Mouse (Mus musculus): Measurements from ENCODE around the gene Sox1.

Sox1 gene

DNA sequence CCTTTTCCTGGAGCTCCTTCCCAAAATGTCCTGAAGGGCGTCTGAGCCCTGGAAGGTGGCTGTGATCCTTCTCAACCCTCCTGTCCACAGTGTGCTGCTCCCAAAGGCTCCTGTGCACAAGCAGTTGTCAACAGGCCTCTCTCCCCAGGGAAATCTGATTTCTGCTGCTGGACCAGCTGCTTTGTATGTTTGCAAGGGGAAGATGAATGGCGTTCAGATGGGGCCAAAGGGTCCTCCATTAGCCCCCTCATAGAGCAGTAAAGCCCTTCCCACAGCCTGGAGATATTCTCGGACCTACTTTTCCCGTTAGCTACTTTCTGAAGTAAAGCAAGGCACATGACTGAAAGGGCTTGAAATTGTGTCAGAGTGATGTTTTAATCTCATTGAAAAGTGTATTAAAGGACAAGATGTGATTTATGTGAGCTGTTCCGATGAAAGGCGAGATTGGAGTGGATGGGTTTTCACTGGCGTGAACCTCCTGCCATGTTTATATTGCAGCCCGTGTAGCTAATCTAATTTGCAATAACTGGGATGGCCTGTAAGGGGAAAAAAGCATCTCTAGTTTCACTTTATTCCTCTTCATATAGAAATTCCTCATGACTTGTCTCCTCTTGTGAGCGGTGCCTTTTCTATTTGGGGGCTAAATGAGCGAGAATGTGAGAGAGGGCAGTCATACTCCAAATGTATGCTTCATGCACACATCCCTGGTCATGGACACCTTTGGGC is 6.5 kb upstream of the Sox1 start:
- in situ Hi-C loops (cut with MboI; ENCODE audit: unreplicated experiment in 2 of 2): no loop called here

DNA sequence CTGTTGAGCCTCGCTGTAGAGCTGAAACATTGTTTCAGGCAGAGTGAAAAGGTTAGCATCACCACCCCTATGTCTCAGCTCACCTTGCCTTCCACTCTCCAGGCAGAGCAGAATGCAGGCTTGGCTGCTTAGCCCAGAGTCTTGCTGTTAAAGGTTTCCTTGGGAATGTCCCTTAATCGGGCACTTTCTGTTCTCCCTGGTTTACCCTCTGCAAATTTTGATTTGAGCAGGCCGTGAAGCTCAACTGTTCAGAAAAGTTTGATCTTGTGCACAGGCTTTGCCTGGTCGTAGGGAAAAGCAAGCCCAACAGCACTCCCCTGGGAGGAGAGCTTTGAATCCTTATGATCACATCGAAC is 6.0 kb upstream of the Sox1 start:
- in situ Hi-C loops (cut with MboI; ENCODE audit: unreplicated experiment in 2 of 2): no loop called here

DNA sequence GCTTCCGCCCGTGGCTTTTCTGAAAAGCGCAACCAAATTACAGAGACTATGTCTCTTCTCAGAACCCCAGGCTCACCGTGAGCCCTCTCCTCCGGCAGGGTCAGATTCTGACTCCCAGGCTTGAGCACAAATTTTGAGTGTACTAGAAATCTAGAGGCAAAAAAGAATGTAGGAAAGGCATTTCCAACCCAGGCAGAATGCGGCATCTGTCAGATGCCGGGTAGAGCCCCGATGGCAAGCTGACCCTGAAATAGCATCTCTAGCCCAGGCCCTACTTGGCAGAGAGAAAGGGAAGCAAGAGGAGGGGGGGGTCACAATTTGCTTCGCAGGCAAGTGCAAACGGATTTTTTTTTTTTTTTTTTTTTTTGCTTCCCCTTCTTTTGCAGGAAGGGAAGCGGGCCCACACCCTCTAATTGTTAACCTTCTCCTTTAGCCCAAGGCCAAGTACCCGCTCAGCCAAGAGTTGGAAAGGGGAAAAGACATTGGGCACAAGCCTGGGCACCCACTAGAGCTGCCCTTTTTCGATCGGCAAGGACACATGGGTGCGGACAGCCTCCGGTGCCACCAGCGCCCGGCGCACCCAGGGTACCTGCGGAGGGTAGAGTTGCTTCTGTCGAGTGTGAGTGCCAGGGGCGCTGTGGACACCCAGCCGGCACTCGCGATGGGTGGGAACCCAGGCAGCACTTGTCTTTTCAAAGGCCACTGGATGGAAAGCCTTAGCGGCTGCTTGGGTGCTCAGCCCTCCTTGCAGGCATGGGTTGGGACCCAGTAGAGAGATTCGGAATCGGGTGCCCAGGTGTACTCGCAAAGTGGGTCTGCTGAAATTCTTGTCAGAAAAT is 5.1 kb upstream of the Sox1 start:
- in situ Hi-C loops (cut with MboI; ENCODE audit: unreplicated experiment in 2 of 2): no loop called here

DNA sequence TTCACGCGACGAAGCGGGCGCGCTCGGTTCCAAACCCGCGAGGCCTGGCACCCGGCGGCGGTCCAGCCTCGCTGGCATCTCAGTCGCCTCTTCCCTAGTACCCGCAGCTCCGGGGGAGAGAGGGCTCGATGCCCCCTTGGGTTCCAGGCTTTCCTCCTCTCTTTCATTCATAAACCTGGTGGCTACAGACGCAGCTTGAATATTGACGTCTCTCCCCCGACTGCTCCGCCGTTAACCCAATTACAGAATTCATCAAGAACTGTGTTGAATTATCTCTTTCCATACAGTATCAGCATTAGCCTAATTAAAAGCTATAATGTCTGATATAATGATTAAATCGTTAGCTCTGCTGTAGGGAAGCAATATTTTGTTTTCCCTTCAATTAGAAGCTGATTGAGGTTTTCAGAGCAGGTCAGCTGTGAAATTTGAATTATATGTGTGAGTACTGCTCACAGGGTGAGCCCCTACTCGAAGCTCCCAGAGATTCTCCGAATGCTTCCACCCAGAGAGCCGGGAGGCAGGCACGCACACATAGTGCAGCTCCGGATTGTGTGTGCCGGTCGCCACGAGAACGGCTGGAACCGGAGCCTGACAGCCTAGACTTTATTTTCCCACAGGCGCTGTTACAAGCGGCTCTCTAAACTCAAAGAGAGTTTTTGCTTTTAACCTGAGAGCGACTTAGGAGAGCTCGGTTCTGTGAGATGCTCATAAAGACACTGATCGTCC is 4.3 kb upstream of the Sox1 start:
- in situ Hi-C loops (cut with MboI; ENCODE audit: unreplicated experiment in 2 of 2): no loop called here

DNA sequence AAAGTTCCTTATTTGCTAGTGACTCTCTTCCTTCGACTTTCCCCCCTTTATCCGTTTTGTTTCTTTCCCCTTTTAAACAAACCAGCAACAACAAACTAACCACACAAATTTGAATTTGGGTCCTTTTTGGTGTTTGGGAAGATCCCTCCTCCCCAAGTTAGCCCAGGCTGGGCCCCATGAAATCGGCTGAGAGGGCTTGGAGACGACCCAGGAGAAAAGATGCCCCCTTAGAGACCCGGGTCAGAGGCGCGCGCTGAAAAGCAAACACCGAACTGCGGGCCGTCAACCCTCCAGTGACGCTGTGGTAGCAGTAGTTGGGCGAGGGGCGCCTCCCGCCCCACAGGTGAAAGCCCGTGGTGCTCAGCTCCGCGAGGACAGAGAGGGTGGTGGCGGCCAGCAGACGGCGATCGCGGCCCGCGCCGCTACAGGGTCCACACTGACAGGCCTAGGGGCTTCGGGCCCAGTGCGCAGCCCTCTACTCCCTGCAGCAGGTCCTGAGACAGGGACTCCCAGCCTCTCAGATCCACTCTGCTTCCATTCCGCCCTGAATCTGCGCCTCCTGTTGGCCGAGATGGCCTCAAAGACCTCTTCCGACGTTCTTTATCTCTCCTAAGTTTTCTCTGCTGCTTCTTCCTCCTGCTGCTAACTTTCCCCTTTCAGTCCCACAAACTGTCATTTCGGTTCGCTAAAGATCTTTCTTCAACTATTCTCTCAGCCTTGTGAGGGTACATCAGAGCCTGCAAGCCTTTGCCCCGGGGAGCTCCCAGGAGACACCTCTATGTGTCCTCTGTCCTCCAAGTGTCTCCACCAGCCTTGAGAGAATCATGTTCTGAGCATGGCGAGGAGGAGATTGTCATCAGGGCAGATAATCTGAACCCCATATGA is 3.5 kb upstream of the Sox1 start:
- in situ Hi-C loops (cut with MboI; ENCODE audit: unreplicated experiment in 2 of 2): no loop called here

DNA sequence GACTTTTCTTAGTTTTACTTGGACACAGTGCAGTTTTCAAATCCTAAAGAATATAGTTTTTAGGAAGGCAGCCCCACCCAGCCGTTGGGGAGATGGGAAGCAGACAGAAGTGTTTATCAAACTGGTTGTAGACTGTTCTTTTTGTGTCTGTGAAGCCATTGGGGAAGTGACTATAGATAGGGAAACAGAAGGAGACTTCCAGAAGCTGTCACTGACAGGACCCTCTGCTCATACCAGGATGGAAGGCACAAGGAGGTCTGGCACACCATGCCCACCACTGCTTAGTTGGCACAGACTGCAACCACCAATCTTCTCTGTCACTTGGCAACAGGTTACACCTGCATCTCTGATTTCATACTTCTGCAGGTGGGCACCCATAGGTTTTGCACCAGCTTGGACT is 2.3 kb upstream of the Sox1 start:
- in situ Hi-C loops (cut with MboI; ENCODE audit: unreplicated experiment in 2 of 2): no loop called here

DNA sequence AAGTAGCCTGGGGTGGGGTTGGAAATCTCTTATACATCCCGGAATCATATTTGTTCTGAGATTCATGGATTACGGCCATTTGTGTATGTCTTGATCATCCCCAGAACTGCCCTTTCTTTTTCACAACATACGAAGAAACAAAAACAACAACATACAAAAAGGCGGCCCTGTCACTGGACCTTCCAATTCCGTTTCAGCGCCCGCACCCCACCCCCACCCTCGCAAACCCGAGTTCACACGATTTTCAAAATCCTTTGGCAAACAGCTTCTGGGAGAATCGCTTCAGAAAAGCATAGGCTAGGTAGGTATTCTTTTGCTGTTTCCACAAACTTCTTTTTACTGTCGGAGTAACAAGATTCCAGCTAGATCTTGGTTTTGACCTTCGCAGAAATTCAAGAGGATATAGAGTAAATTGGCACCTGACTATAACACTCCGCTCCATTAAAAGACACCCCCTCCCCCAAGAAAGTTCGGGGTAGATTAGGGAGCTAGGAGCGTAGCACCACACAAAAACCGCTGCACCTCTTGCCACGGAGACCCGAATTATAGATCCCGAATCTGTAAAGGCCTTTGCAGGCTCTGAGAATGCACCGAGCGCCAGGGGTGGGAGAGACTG is 602 bp upstream of the Sox1 start:
- in situ Hi-C loops (cut with MboI; ENCODE audit: unreplicated experiment in 2 of 2): no loop called here

DNA sequence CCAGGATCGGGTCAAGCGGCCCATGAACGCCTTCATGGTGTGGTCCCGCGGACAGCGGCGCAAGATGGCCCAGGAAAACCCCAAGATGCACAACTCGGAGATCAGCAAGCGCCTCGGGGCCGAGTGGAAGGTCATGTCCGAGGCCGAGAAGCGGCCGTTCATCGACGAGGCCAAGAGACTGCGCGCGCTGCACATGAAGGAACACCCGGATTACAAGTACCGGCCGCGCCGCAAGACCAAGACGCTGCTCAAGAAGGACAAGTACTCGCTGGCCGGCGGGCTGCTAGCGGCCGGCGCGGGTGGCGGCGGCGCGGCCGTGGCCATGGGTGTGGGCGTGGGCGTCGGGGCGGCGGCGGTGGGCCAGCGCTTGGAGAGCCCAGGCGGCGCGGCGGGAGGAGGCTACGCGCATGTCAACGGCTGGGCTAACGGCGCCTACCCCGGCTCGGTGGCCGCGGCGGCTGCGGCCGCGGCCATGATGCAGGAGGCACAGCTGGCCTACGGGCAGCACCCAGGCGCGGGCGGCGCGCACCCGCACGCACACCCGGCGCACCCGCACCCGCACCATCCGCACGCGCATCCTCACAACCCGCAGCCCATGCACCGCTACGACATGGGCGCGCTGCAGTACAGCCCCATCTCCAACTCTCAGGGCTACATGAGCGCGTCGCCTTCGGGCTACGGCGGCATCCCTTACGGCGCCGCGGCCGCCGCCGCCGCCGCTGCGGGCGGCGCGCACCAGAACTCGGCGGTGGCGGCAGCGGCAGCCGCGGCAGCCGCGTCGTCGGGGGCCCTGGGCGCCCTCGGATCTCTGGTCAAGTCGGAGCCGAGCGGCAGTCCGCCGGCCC is 1.6 kb downstream of the Sox1 start:
- in situ Hi-C loops (cut with MboI; ENCODE audit: unreplicated experiment in 2 of 2): no loop called here

DNA sequence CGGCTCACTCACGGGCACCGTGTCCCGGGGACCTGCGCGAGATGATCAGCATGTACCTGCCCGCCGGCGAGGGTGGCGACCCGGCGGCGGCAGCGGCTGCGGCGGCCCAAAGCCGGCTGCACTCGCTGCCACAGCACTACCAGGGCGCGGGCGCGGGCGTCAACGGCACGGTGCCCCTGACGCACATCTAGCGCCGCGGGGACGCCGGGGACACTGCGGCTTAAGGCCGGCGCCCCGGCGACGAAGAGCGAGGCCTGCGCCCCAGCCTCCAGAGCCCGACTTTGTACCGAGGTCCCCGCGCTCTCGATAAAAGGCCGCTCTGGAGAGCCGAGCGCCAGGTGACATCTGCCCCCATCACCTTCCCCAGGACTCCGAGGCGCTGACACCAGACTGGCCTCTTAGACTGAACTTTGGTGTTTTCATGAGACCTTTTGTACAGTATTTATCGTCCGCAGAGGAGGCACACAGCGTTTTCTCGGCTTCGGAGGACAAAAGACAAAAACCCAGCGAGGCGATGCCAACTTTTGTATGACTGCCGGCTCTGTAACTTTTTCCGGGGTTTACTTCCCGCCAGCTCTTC is 2.3 kb downstream of the Sox1 start:
- in situ Hi-C loops (cut with MboI; ENCODE audit: unreplicated experiment in 2 of 2): no loop called here

DNA sequence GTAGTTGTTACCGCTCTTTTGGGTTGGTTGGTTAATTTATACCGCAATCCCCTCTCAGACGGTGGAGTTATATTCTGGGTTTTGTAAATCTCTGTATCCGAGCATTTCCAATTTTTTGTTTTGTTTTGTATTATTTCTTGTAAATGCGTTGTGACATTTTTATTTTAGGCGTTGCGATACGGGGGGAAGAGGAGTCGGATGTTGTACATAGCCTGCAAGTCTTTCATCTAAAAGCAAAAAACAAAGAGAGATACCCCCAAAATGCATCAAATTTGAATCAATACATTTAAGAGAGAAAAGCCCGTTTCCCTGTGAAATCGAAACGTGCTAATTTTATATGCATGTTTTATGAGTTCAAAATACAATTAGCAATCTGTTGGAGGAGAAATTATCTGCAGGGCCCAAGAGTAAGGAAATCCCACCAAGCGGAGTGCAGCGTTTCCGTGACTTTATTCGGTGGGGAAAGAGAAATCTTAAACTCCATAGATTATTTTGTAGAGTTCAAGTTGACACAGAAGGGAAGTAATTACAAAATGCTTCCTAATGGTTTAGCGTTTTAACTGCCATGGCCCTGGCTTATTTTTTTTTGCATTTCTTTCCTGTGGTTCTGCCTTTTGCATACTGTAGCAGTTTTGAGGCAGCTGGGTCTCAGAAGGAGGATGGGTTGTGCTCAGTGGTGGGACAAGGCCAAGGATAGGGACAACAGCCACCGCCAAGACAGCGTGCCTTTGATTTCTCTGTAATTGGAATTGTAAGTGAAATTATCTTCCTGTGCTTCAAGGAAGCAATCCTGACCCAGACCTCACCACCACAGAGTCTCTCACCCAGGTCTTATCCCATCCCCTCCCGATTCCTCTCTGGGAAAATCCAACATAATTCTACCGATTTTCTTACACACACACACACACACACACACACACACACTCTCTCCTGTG is 3.2 kb downstream of the Sox1 start:
- in situ Hi-C loops (cut with MboI; ENCODE audit: unreplicated experiment in 2 of 2): no loop called here

DNA sequence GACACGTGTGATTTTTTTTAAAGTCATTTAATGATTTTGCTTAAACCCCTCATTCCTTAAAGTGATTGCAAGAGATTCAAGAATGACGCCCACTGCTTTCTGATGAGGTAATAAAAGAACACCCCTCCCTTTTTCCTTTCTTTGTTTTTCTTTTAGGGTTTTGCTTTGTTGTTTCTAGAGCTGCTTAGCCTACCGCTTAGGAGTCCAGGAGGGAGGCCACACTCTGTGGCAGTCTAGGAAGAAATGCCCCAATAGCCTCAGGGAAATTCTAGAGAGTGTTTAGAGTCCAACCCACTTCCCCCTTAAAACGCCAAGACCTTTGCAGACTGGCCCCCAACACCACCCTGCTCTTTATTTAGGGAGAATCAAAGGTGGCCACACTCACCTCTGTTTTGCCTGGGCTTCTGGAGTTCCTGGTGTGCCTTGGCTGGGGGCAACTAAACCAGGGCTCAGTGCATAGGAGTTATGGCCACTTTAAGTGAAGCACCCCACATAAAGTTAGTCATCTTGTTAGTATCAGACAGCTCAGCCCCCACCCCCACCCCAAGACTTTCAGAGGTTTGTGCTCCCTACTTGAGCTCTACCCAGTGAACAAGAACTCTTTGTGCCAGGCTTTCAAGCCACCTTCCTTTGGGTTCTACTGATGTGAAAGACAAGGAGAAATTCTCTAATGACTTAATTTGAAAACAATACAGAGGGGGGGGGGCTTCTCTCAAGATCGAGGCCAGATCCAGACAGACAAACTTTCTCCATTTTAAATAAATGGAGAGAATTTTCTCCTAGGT is 4.5 kb downstream of the Sox1 start:
- in situ Hi-C loops (cut with MboI; ENCODE audit: unreplicated experiment in 2 of 2): no loop called here

DNA sequence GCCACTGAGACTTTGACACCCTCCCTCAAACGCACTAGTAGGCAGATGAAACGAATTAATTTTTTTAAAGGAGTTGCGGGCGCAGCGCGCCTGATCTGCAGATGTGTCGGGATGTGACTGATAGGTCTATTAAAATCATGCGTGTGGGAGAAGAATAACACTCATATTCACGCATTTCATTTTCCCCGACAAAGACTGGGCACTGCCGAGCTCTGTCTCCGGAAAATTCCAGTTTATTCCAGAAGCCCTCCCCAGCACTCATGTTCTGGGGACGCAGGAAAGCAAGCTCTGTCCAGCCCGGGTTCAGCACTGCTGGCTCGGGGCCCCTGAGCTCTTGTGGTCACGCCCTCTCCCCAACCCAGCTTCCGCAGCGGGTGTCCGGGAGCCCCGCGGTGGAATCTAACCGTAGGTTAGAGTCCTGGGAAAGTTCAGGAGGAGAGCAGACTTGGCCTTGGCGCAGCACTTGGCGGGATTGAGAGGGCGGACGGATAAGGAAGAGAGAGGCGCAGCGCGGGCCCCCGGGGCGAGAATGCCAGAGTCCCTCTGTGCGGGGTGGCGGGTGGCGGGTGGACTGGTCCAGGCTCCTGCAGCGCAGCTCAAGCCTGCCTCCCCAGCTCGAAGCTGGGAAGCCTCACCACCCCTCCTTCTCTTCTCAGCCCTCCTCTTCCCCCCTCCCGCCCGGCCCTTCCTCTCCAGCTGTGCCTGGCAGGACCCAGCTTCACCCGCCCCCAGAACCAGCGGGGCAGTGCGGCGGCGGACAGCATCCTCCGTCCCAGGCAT is 5.7 kb downstream of the Sox1 start:
- in situ Hi-C loops (cut with MboI; ENCODE audit: unreplicated experiment in 2 of 2): no loop called here

DNA sequence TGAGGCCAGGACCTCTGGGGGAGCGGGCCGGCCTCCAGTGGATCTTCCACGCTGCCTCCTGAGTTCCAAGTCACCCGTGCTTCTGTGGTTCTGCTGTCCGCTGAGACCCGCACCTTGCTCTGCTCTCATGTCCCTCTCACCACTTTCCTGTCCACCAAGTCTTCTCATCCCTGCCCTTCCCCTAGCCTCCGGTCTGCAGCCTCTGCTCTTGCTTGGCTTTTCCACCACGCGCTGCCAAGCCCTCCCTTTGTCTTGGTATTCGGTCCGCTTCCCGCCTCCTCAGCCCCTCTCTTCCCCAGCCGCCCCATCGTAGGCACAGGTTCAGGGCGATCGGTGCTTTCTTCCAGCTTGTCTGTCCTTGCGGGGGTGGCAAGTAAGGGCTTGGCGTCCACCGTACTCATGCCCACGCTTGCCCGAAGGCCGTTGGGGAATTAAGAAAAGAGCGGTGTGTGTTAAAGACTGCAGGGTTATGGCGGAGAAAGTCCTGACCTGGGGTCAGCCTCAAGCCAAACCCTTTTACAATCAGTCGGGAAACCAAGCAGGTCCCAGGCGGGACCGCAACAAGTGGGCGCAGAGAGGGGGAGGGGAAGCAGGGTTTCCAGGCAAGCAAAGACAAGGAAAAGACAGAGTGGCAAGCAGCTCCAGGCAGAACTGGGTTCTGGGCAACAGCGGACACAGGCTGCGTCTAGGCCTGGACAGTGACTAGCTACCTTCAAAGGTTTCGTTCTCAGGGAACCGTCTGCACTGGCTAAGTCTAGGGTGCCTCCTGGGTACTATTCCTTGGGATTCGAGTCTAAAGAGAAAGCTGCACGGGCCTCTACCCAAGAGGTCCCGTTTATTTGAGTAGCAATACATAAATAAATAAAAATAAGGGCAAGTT is 6.5 kb downstream of the Sox1 start:
- in situ Hi-C loops (cut with MboI; ENCODE audit: unreplicated experiment in 2 of 2): no loop called here

DNA sequence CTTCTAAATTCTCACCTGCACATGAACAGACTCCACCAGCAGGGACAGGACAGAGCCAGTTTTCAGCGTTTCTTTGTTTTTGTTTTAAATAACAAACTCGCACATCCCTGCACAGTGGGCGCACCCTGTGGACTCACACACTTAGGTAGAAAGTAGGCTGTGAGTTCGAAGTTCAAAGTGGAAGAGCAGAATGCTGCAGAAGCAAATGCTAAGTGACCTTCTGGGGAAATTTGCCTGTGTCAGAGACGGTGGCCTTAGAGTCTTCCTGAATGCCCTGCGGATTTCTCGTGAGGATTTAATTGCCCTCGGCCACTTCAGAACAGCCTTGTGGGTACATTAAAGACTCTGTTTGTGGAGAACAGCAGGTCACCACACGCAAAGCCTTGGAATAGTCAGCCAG is 7.6 kb downstream of the Sox1 start:
- in situ Hi-C loops (cut with MboI; ENCODE audit: unreplicated experiment in 2 of 2): no loop called here

DNA sequence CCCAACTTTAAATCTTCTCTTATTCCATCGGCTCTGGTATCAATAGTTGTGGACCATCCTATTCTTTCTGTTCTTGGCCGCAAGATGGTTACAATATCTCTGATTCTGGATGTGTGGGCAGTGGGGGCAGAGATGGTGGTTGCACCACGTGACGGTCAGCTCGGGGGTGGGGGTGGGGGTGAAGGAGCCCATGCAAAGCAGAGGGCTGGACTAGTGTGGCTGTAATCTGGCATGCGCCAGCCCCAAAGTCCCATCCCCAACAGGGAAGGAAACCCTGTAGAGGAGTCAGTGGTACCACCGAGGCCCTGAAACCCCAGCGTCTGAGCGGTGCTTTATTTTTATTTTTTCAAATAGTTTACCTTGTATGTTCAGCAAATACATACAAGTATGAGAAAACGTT is 12.9 kb downstream of the Sox1 start:
- in situ Hi-C loops (cut with MboI; ENCODE audit: unreplicated experiment in 2 of 2): no loop called here
